Mouse (Mus musculus): Measurements from ENCODE around the gene Gna14.

Gene Gna14

GRCm38 (mm10) chr19:16518569-16518968 lies 83.0 kb downstream of the Gna14 start:
- no peak for DNase-seq

GRCm38 (mm10) chr19:16520608-16521007 lies 85.0 kb downstream of the Gna14 start:
- no peak for DNase-seq

- no peak for DNase-seq
Measured at GRCm38 (mm10) chr19:16526302-16526880, 90.8 kb downstream of the Gna14 start.

GRCm38 (mm10) chr19:16527031-16527430 lies 91.5 kb downstream of the Gna14 start:
- DNase-seq = no peak

GRCm38 (mm10) chr19:16528225-16528828 lies 92.8 kb downstream of the Gna14 start:
- no peak for DNase-seq

- peak; percentile 58 for DNase-seq
Measured at GRCm38 (mm10) chr19:16529293-16529920, 93.8 kb downstream of the Gna14 start.

GRCm38 (mm10) chr19:16529999-16530398 lies 94.4 kb downstream of the Gna14 start:
- no peak for DNase-seq

GRCm38 (mm10) chr19:16534311-16534710 lies 98.7 kb downstream of the Gna14 start:
- no peak for DNase-seq

- no peak for DNase-seq
Measured at GRCm38 (mm10) chr19:16538416-16538815, 102.9 kb downstream of the Gna14 start.

- DNase-seq = no peak
Measured at GRCm38 (mm10) chr19:16543688-16544087, 108.1 kb downstream of the Gna14 start.

GRCm38 (mm10) chr19:16556988-16557387 lies 121.4 kb downstream of the Gna14 start:
- DNase-seq = no peak

GRCm38 (mm10) chr19:16557971-16558370 lies 122.4 kb downstream of the Gna14 start:
- peak; percentile 55 for DNase-seq

- DNase-seq = no peak
Measured at GRCm38 (mm10) chr19:16558570-16558969, 123.0 kb downstream of the Gna14 start.

GRCm38 (mm10) chr19:16559243-16559896 lies 123.8 kb downstream of the Gna14 start:
- no peak for DNase-seq

- no peak for DNase-seq
Measured at GRCm38 (mm10) chr19:16562676-16563075, 127.1 kb downstream of the Gna14 start.

GRCm38 (mm10) chr19:16576790-16577189 lies 141.2 kb downstream of the Gna14 start:
- DNase-seq = no peak

GRCm38 (mm10) chr19:16579656-16580260 lies 144.2 kb downstream of the Gna14 start:
- DNase-seq = no peak

GRCm38 (mm10) chr19:16580501-16580900 lies 144.9 kb downstream of the Gna14 start:
- no peak for DNase-seq

- DNase-seq = no peak
Measured at GRCm38 (mm10) chr19:16584546-16584945, 149.0 kb downstream of the Gna14 start.

- DNase-seq = no peak
Measured at GRCm38 (mm10) chr19:16585379-16585778, 149.8 kb downstream of the Gna14 start.

GRCm38 (mm10) chr19:16593256-16593974 lies 157.9 kb downstream of the Gna14 start:
- no peak for DNase-seq

GRCm38 (mm10) chr19:16593975-16594317 lies 158.4 kb downstream of the Gna14 start:
- DNase-seq = no peak

GRCm38 (mm10) chr19:16597216-16597615 lies 161.7 kb downstream of the Gna14 start:
- DNase-seq = no peak

Measured in thymus, postnatal 4 days (tissue).